In genomic region chr10:19922410-19922809, GRCm38 (mm10) we compare ENCODE assay signal across 15 mouse cellular contexts. TPM values are rescaled to one million over a fixed set of nuclear protein-coding genes. Genes with fewer than 3 reads are reported as not detected.
DNase-seq lines count a peak whose midpoint lies in the region; ATAC-seq and TF ChIP-seq lines count a peak whose summit lies in the region.
"Had no signal": no experiment of that assay in that cellular context is flagged by ENCODE, and none has a peak within 500 bp of the region (broad histone marks: within the 10 kb centered on the region; RNA-seq: fewer than 3 reads in every experiment).

No protein-coding gene starts in this region.

- H3K36me3 ChIP-seq in kidney, embryonic 16.5 days (ENCODE audit: insufficient read depth, low read length), result no peaks in the 10 kb centered on the region
- no peaks in the 10 kb centered on the region for H3K36me3 ChIP-seq in stomach, postnatal 0 days (ENCODE audit: control insufficient read depth, insufficient read depth, low read length)
- H3K36me3 ChIP-seq: heart, embryonic 13.5 days; intestine, embryonic 15.5 days; liver, embryonic 12.5 days; lung, embryonic 15.5 days; stomach, embryonic 15.5 days had no signal

- no peak for TF ChIP-seq CTCF in stomach, postnatal 0 days (IDR thresholded peaks at IDR 0.05; ENCODE audit: low read depth)

- no peak overlapping the region for H3K9ac ChIP-seq in kidney, embryonic 16.5 days (replicated peaks; ENCODE audit: low read length)
- no peak overlapping the region for H3K9ac ChIP-seq in stomach, postnatal 0 days (ENCODE audit: low read length)
- H3K9ac ChIP-seq: heart, embryonic 13.5 days; intestine, embryonic 15.5 days; liver, embryonic 12.5 days; lung, embryonic 15.5 days; stomach, embryonic 15.5 days had no signal

- no peaks in the 10 kb centered on the region for H3K27me3 ChIP-seq in kidney, embryonic 16.5 days (ENCODE audit: insufficient read depth, low read length)
- no peaks in the 10 kb centered on the region for H3K27me3 ChIP-seq in stomach, postnatal 0 days (ENCODE audit: control insufficient read depth, insufficient read depth, low read length)
- H3K27me3 ChIP-seq: heart, embryonic 13.5 days; intestine, embryonic 15.5 days; liver, embryonic 12.5 days; lung, embryonic 15.5 days; stomach, embryonic 15.5 days had no signal

- peak; percentile 48 for DNase-seq in adrenal gland, postnatal 14 days
- no peak for DNase-seq in adrenal gland, adult 2 months
- peak; percentile 25 for DNase-seq in kidney, adult 9 months
- DNase-seq in cerebellum, adult 11-12 months, result peak; percentile 98
- peak; percentile 99 to 100 for DNase-seq in cerebellum, postnatal 36 days
- no peak for DNase-seq in stomach, postnatal 0 days (ENCODE audit: low spot score)
- DNase-seq in T-cell, adult 2 months (ENCODE audit: low spot score), result no peak
- DNase-seq: embryo, embryonic 11 days; thymus, postnatal 25 days had no signal

- H3K9me3 ChIP-seq in kidney, embryonic 16.5 days (ENCODE audit: low read length), result no peaks in the 10 kb centered on the region
- no peaks in the 10 kb centered on the region for H3K9me3 ChIP-seq in stomach, postnatal 0 days (ENCODE audit: control insufficient read depth, low read length)
- H3K9me3 ChIP-seq: heart, embryonic 13.5 days; intestine, embryonic 15.5 days; liver, embryonic 12.5 days; lung, embryonic 15.5 days; stomach, embryonic 15.5 days had no signal

- H3K4me1 ChIP-seq in kidney, embryonic 16.5 days (ENCODE audit: insufficient read depth, low read length), result no peaks in the 10 kb centered on the region
- H3K4me1 ChIP-seq in stomach, postnatal 0 days (replicated peaks; ENCODE audit: control insufficient read depth, insufficient read depth), result no peaks in the 10 kb centered on the region
- H3K4me1 ChIP-seq: intestine, embryonic 15.5 days; liver, embryonic 12.5 days; lung, embryonic 15.5 days; stomach, embryonic 15.5 days had no signal

- no peak for TF ChIP-seq EP300 in stomach, postnatal 0 days (optimal IDR thresholded peaks at IDR 0.05)

- H3K4me2 ChIP-seq in kidney, embryonic 16.5 days (replicated peaks; ENCODE audit: low read depth, low read length), result no peak overlapping the region
- no peak overlapping the region for H3K4me2 ChIP-seq in stomach, postnatal 0 days (replicated peaks; ENCODE audit: low read depth)
- H3K4me2 ChIP-seq: heart, embryonic 13.5 days; intestine, embryonic 15.5 days; liver, embryonic 12.5 days; lung, embryonic 15.5 days; stomach, embryonic 15.5 days had no signal

- 62% methylated on average over 4 of the region's 4 CpGs for WGBS in kidney, embryonic 16.5 days
- WGBS in stomach, postnatal 0 days, result 46% methylated on average over 4 of the region's 4 CpGs

- no peak overlapping the region for H3K4me3 ChIP-seq in kidney, embryonic 16.5 days (ENCODE audit: low read length)
- no peak overlapping the region for H3K4me3 ChIP-seq in stomach, postnatal 0 days (ENCODE audit: low read depth, low read length)
- H3K4me3 ChIP-seq: heart, embryonic 13.5 days; intestine, embryonic 15.5 days; liver, embryonic 12.5 days; lung, embryonic 15.5 days; stomach, embryonic 15.5 days had no signal

- no peak overlapping the region for H3K27ac ChIP-seq in kidney, embryonic 16.5 days (ENCODE audit: low read length)
- no peak overlapping the region for H3K27ac ChIP-seq in stomach, postnatal 0 days (replicated peaks)
- H3K27ac ChIP-seq: heart, embryonic 13.5 days; intestine, embryonic 15.5 days; liver, embryonic 12.5 days; lung, embryonic 15.5 days; stomach, embryonic 15.5 days had no signal

- ATAC-seq in kidney, embryonic 16.5 days (ENCODE audit: low FRiP score, low TSS enrichment), result no peak
- no peak for ATAC-seq in stomach, postnatal 0 days (ENCODE audit: low FRiP score, low TSS enrichment)
- ATAC-seq: intestine, embryonic 15.5 days; liver, embryonic 12.5 days had no signal

RNA-seq across cellular contexts. Expression of gene Map3k5, which starts 11.9 kb away (rescaled TPM):
- total RNA-seq in adrenal gland, postnatal 14 days (2021), result 23.3 and 23.9 TPM in 2 replicates
- 10 to 100 TPM; 19.9 to 36.9 TPM for total RNA-seq in adrenal gland, adult 2 months (2021)
- 2.8 and 3.3 TPM in 2 replicates for polyA plus RNA-seq in adrenal gland, adult 2 months (2012; rRNA removed)
- polyA plus RNA-seq in kidney, embryonic 16.5 days (2015; fragmentation: Nextera tagmentation; extraction: Ambion mirVana), result 2.4 and 3.0 TPM in 2 replicates
- 2.4 and 3.1 TPM in 2 replicates for polyA plus RNA-seq in stomach, postnatal 0 days (2015; fragmentation: Nextera tagmentation; extraction: Ambion mirVana)

RNA-seq across cellular contexts. Expression of gene Pex7, which starts 14.9 kb away (rescaled TPM):
- total RNA-seq in adrenal gland, postnatal 14 days (2021), result 41.4 and 42.3 TPM in 2 replicates
- total RNA-seq in adrenal gland, adult 2 months (2021), result 10 to 100 TPM; 44.8 to 47.5 TPM
- 114 and 169 TPM in 2 replicates for polyA plus RNA-seq in adrenal gland, adult 2 months (2012; rRNA removed)
- 39.1 and 40.4 TPM in 2 replicates for polyA plus RNA-seq in kidney, embryonic 16.5 days (2015; fragmentation: Nextera tagmentation; extraction: Ambion mirVana)
- polyA plus RNA-seq in stomach, postnatal 0 days (2015; fragmentation: Nextera tagmentation; extraction: Ambion mirVana), result 56.0 and 60.8 TPM in 2 replicates

Comparison
In these comparisons a context has a peak if more than half of its experiments do, and no peak if none do; other contexts are left out.
1. DNase-seq: peak in adrenal gland, postnatal 14 days (single experiment), kidney, adult 9 months (single experiment), cerebellum, adult 11-12 months (single experiment) and cerebellum, postnatal 36 days (2 of 2); none in adrenal gland, adult 2 months (single experiment), stomach, postnatal 0 days (single experiment) and T-cell, adult 2 months (single experiment).